Mouse (Mus musculus): ENCODE measurements around the gene Med31. TPM values are rescaled to one million over a fixed set of nuclear protein-coding genes. Genes with fewer than 3 reads are reported as not detected.

Gene Med31
- polyA plus RNA-seq, 1 experiment: 20.1 TPM

- Histone ChIP-seq H3K4me3 (no peak overlapping the region), H3K79me2 (ENCODE audit: control insufficient read depth, insufficient read depth) (no peaks in the 10 kb centered on the region), H3ac (ENCODE audit: control insufficient read depth, insufficient read length) (no peak overlapping the region), H3K27me3 (ENCODE audit: control insufficient read depth, insufficient read depth, insufficient read length) (no peaks in the 10 kb centered on the region), H3K4me2 (ENCODE audit: low read depth) (no peak overlapping the region), H3K36me3 (ENCODE audit: control insufficient read depth, insufficient read depth) (no peaks in the 10 kb centered on the region)
- TF ChIP-seq E2F4 (IDR thresholded peaks at IDR 0.05; ENCODE audit: insufficient read depth): no peak
- TF ChIP-seq REST (IDR thresholded peaks at IDR 0.05; ENCODE audit: insufficient read depth, insufficient read length): no peak
- no peak for TF ChIP-seq POLR2AphosphoS2 (IDR thresholded peaks at IDR 0.05; ENCODE audit: insufficient read length, low read depth)
- no peak for TF ChIP-seq TCF3 (IDR thresholded peaks at IDR 0.05; ENCODE audit: insufficient read length, low read depth)
Measured at GRCm38 (mm10) chr11:72221278-72221677, 5.9 kb upstream of the Med31 start.

GRCm38 (mm10) chr11:72217116-72217515, 1.7 kb upstream of the Med31 start:
- Histone ChIP-seq H3K27me3 (ENCODE audit: control insufficient read depth, insufficient read depth, insufficient read length) (no peaks in the 10 kb centered on the region), H3K4me2 (ENCODE audit: low read depth) (no peak overlapping the region), H3ac (ENCODE audit: control insufficient read depth, insufficient read length) (no peak overlapping the region), H3K36me3 (ENCODE audit: control insufficient read depth, insufficient read depth) (peaks cover 7% of the 10 kb centered on the region), H3K79me2 (ENCODE audit: control insufficient read depth, insufficient read depth) (peaks cover 12% of the 10 kb centered on the region), H3K4me3 (no peak overlapping the region)
- no peak for TF ChIP-seq E2F4 (IDR thresholded peaks at IDR 0.05; ENCODE audit: insufficient read depth)
- TF ChIP-seq MYOD1 (IDR thresholded peaks at IDR 0.05; ENCODE audit: control insufficient read depth in 1 of 3, insufficient read length in 2 of 3, low read depth in 2 of 3): no peak
- TF ChIP-seq TCF3 (IDR thresholded peaks at IDR 0.05; ENCODE audit: insufficient read length, low read depth): no peak
- TF ChIP-seq TCF12 (IDR thresholded peaks at IDR 0.05; ENCODE audit: insufficient read depth, poor library complexity, severe bottlenecking): no peak
- TF ChIP-seq CEBPB (IDR thresholded peaks at IDR 0.05; ENCODE audit: insufficient read depth, poor library complexity, severe bottlenecking): no peak
- no peak for TF ChIP-seq MYOG (IDR thresholded peaks at IDR 0.05; ENCODE audit: control insufficient read depth in 1 of 3, insufficient read depth in 1 of 3, insufficient read length in 2 of 3, low read depth in 2 of 3)
- no peak for TF ChIP-seq REST (IDR thresholded peaks at IDR 0.05; ENCODE audit: insufficient read depth, insufficient read length)
- no peak for TF ChIP-seq POLR2AphosphoS2 (IDR thresholded peaks at IDR 0.05; ENCODE audit: insufficient read length, low read depth)
- TF ChIP-seq MAX (IDR thresholded peaks at IDR 0.05; ENCODE audit: low read depth): no peak
- TF ChIP-seq USF1 (IDR thresholded peaks at IDR 0.05; ENCODE audit: low read depth): no peak
- TF ChIP-seq SRF (IDR thresholded peaks at IDR 0.05; ENCODE audit: control insufficient read depth, insufficient read length, low read depth): no peak
- TF ChIP-seq POLR2A (IDR thresholded peaks at IDR 0.05; ENCODE audit: insufficient read length, low read depth): no peak

- Histone ChIP-seq H3K4me2 (ENCODE audit: low read depth) (peak overlapping the region; percentile 97), H3K36me3 (ENCODE audit: control insufficient read depth, insufficient read depth) (peaks cover 18% of the 10 kb centered on the region), H3ac (ENCODE audit: control insufficient read depth, insufficient read length) (peak overlapping the region; percentile 17), H3K79me2 (ENCODE audit: control insufficient read depth, insufficient read depth) (peaks cover 12% of the 10 kb centered on the region), H3K27me3 (ENCODE audit: control insufficient read depth, insufficient read depth, insufficient read length) (no peaks in the 10 kb centered on the region), H3K4me3 (peak overlapping the region; percentile 77)
- no peak for TF ChIP-seq TCF12 (IDR thresholded peaks at IDR 0.05; ENCODE audit: insufficient read depth, poor library complexity, severe bottlenecking)
- peak; percentile 58 for TF ChIP-seq SRF (IDR thresholded peaks at IDR 0.05; ENCODE audit: control insufficient read depth, insufficient read length, low read depth)
- TF ChIP-seq USF1 (IDR thresholded peaks at IDR 0.05; ENCODE audit: low read depth): no peak
- no peak for TF ChIP-seq TCF3 (IDR thresholded peaks at IDR 0.05; ENCODE audit: insufficient read length, low read depth)
- TF ChIP-seq MYOD1 (IDR thresholded peaks at IDR 0.05; ENCODE audit: control insufficient read depth in 1 of 3, insufficient read length in 2 of 3, low read depth in 2 of 3): no peak
- TF ChIP-seq POLR2AphosphoS2 (IDR thresholded peaks at IDR 0.05; ENCODE audit: insufficient read length, low read depth): peak; percentile 73
- TF ChIP-seq E2F4 (IDR thresholded peaks at IDR 0.05; ENCODE audit: insufficient read depth): no peak
- peak; percentile 86 for TF ChIP-seq POLR2A (IDR thresholded peaks at IDR 0.05; ENCODE audit: insufficient read length, low read depth)
Measured at GRCm38 (mm10) chr11:72214591-72215409, 592 bp downstream of the Med31 start.

GRCm38 (mm10) chr11:72207834-72208377, 7.5 kb downstream of the Med31 start:
- Histone ChIP-seq H3ac (ENCODE audit: control insufficient read depth, insufficient read length) (peak overlapping the region; percentile 71), H3K79me2 (ENCODE audit: control insufficient read depth, insufficient read depth) (peaks cover 43% of the 10 kb centered on the region)

More at GRCm38 (mm10) chr11:72207834-72208377, 7.5 kb downstream of the Med31 start:
- TF ChIP-seq CEBPB (IDR thresholded peaks at IDR 0.05; ENCODE audit: insufficient read depth, poor library complexity, severe bottlenecking) (no peak), MYOG (IDR thresholded peaks at IDR 0.05; ENCODE audit: control insufficient read depth in 1 of 3, insufficient read depth in 1 of 3, insufficient read length in 2 of 3, low read depth in 2 of 3) (no peak), TCF12 (IDR thresholded peaks at IDR 0.05; ENCODE audit: insufficient read depth, poor library complexity, severe bottlenecking) (no peak), E2F4 (IDR thresholded peaks at IDR 0.05; ENCODE audit: insufficient read depth) (no peak), TCF3 (IDR thresholded peaks at IDR 0.05; ENCODE audit: insufficient read length, low read depth) (no peak), POLR2A (IDR thresholded peaks at IDR 0.05; ENCODE audit: insufficient read length, low read depth) (no peak), MAX (IDR thresholded peaks at IDR 0.05; ENCODE audit: low read depth) (no peak), MYOD1 (IDR thresholded peaks at IDR 0.05; ENCODE audit: control insufficient read depth in 1 of 3, insufficient read length in 2 of 3, low read depth in 2 of 3) (no peak), USF1 (IDR thresholded peaks at IDR 0.05; ENCODE audit: low read depth) (no peak)
- peak overlapping the region; percentile 77 for H3K4me2 ChIP-seq (ENCODE audit: low read depth)
- H3K4me3 ChIP-seq: peak overlapping the region; percentile 98
- peaks cover 14% of the 10 kb centered on the region for H3K36me3 ChIP-seq (ENCODE audit: control insufficient read depth, insufficient read depth)
- no peaks in the 10 kb centered on the region for H3K27me3 ChIP-seq (ENCODE audit: control insufficient read depth, insufficient read depth, insufficient read length)

Data from myocyte (in vitro differentiated cells).